Mouse (Mus musculus) layer of hippocampus, adult 11-12 months (tissue): ENCODE measurements around the gene Ddx28.
"Not testable (repeated sequence)": the region's sequence is repeated elsewhere in the genome, so short reads cannot be mapped to it uniquely, and the experiment has no call there.

ENCODE experiments used
- DNase-seq: peaks from one replicate; pipeline ENCODE4 v3.0.0; 2022; ENCODE audit warnings: low spot score

The Ddx28 gene

GRCm38 (mm10) chr8:106012203-106012602, 521 bp upstream of the Ddx28 start:
- not testable (repeated sequence) for DNase-seq

DNA sequence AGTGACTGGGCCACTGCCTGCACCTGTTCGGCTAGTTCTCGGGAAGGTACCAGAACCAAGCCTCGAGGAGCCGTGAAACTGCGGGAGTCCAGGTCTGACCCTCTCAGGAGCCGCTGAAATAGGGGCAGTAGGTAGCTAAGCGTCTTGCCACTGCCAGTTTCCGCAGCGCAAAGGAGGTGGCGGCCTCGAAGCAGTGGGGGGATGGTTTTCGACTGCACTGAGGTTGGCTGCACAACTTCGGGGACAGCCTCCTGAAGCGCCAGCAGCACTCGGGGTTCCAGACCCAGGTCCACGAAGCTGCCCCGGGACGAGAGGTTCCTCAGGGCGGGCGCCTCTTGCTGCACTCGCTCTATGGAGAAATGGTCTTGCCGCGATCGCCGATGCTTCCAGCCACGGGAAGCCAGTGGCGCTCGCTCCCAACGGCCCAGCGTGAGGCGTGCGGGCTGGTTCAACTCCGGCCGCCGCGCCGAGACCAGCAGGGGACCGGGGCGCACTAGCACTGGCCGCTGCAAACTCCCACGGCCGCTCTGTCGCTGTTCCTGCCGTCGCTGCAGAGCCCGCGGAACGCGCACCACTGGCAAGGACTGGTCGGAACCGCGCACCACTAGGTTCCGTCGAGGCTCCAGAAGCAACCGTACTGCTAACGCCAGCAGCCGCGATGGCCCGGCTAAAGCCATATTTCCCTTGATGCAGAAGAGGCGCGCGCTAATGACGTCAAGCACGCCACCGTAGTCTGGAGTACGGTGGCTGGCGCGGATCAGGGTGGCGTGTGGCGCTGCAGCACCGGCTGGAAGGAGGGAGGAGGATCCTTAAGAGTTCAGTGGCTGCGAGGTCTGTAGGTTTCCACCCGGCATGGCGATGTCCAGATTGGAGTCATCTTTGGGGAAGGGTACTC, 687 bp downstream of the Ddx28 start:
- peak; percentile 94 for DNase-seq

GRCm38 (mm10) chr8:106007891-106008290, 3.8 kb downstream of the Ddx28 start:
- DNase-seq = not testable (repeated sequence)

GRCm38 (mm10) chr8:106007135-106007534, 4.5 kb downstream of the Ddx28 start:
- DNase-seq = no peak

GRCm38 (mm10) chr8:106006413-106006812, 5.3 kb downstream of the Ddx28 start:
- DNase-seq = no peak

DNA sequence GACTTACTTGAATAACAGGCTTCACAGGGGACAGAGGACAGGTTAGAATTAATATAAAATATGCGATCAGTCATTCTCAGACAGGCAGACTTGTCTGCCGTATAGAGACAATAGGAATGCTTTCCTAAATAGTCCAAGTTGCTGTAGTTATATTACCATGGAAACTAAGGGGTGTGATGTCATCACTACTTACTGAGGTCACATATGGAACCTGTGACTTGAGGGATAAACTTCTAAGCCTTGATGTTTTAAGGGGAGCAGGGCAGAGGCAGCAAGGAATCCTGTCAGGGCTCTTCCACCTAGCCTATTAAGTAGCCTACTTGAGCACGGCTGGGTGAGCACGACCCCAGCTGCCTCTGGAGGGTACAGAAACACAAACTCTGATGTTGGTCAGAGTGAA, 5.8 kb downstream of the Ddx28 start, which contains the start of gene Dpep2nb:
TSS of gene Dpep2nb (minus strand) at position 101 of the 400 bp plus-strand sequence.
- DNase-seq = no peak

DNA sequence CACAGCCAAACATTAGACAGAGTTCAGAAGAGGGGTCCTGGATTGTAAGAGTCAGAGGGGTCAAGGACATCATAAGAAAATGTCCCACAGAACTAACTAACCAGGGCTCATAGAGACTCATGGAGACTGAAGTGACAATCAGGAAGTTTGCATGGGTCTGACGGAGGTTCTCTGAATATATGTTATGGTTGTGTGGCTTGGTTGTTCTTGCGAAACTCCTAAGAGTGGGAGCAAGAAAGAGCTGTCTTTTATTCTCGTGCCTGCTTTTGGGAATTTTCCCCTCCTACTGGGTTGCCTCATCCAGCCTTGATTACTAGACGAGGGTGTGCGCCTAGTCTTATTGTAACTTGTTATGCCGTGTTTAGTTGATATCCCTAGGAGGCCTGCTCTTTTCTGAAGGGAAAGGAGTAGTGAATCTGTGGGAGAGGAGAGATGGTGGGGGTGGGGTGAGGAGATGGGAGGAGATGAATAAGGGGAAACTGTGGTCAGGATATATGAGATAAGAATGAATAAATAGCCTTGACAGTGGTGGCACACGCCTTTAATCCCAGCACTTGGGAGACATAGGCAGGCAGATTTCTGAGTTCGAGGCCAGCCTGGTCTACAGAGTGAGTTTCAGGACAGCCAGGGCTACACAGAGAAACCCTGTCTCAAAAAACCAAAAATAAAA, 7.0 kb downstream of the Ddx28 start:
- DNase-seq = no peak

DNA sequence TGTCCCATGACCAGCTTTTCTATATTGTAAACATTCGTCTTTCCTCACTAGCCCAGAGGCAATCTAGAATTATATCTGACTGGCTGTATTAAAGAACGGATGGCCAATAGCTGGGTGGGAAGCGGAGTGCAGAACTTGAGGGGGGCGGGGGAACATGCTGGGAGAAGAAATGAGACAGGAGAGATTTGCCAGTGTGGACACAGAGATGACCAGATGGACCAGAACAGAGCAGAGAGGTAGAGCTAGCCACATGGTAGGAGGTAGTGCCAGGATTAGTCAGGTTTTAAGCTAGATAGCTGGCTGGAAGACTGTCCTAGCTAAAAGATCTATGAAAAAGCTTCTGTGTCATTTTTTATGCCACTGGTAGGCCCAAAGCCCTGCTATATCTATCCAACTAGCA, 9.8 kb downstream of the Ddx28 start:
- DNase-seq = no peak

GRCm38 (mm10) chr8:105998971-105999370, 12.7 kb downstream of the Ddx28 start:
- DNase-seq = no peak

GRCm38 (mm10) chr8:105996359-105996758, 15.3 kb downstream of the Ddx28 start:
- peak; percentile 12 for DNase-seq

GRCm38 (mm10) chr8:105993226-105993625, 18.5 kb downstream of the Ddx28 start:
- DNase-seq = no peak

GRCm38 (mm10) chr8:105992499-105992898, 19.2 kb downstream of the Ddx28 start:
- no peak for DNase-seq

DNA sequence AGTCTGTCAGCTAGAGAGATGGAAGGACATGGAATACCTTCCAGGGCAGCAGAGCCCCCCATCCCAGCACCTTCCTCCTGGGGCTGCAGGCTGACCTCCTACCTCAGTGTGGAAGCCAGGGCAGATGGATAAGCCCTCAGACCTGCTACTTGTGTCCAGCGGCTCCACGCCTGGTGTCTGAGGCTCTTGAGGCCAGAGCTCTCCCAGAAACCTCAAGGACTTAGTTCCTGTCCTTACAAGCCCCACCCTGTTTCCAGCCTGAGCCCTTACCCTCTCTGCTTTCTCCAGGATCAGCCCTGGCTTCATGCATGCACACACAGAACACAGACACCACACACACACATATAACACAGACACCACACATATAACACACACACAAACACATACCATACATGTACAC, 20.1 kb downstream of the Ddx28 start:
- no peak for DNase-seq

GRCm38 (mm10) chr8:105990856-105991387, 20.8 kb downstream of the Ddx28 start, which contains the start of gene Dus2:
Dus2 (plus strand) TSS chr8:105991337.
- peak; percentile 70 for DNase-seq

GRCm38 (mm10) chr8:105988546-105988945, 23.1 kb downstream of the Ddx28 start:
- DNase-seq = no peak

GRCm38 (mm10) chr8:105983406-105983805, 28.3 kb downstream of the Ddx28 start:
- not testable (repeated sequence) for DNase-seq

DNA sequence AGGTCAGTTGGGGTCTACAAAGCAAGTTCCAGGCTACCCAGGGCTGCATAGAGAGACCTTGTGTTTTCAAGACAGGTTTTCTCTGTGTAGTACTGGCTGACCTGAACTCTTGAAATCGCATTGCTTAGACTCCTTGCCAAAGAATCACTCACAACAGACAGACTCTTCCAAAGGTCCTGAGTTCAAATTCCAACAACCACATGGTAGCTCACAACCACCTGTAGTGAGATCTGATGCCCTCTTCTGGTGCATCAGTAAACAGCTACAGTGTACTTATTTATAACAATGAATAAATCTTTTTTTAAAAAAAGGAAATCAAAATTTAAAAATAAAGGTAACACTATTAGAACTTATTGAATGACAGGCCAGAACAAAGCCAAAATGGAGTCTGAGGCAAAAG, 30.5 kb downstream of the Ddx28 start:
- no peak for DNase-seq

GRCm38 (mm10) chr8:105979325-105979724, 32.4 kb downstream of the Ddx28 start, which contains the start of gene Dpep3:
Dpep3 (minus strand) TSS chr8:105979429.
- DNase-seq = no peak

DNA sequence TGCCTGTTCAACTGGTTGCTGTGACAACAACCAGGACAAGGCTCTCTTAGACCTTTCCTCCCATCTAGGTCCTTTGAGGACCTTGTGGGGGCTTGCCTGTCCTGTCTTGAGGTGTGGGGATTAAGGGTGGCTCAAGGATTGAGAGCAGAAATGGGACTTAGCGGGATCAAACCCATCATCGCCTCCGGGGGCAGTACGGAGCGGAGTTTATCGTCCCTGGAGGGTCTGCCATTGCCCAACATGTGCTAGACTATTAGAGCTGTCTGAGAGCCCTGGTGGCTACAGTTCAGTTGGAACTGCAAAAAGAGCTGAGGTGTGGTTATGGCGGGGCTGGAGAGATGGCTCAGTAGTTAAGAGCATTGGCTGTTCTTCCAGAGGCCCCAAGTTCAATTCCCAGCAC, 36.3 kb downstream of the Ddx28 start:
- no peak for DNase-seq

- no peak for DNase-seq
These were observed 40.5 kb downstream of the Ddx28 start for GRCm38 (mm10) chr8:105971019-105971720.

GRCm38 (mm10) chr8:105969367-105969766, 42.3 kb downstream of the Ddx28 start:
- no peak for DNase-seq

GRCm38 (mm10) chr8:105966692-105967311, 44.9 kb downstream of the Ddx28 start:
- no peak for DNase-seq
